Mouse (Mus musculus): Measurements from ENCODE around the gene Pde4a. TPM values are rescaled to one million over a fixed set of nuclear protein-coding genes. Genes with fewer than 3 reads are reported as not detected.
A peak's percentile ranks its signal among the peaks of the same experiment; 100 is the strongest.

Pde4a gene
- total and polyA plus RNA-seq, 3 experiments: 1.7 to 7.6 (median 4.8) TPM

- dilution Hi-C loops (cut with MboI; ENCODE audit: extremely low pct_ligation_motif_present, extremely low pct_unique_long_range_greater_than_20kb, low sequenced_read_pairs): no loop called here
- TF ChIP-seq CHD2 (IDR thresholded peaks at IDR 0.05; ENCODE audit: low read length): peak; percentile 94
- no peak for TF ChIP-seq USF2 (conservative IDR thresholded peaks at IDR 0.05; ENCODE audit: low read depth, low read length)
- no peak; the same call in 1 of the 2 replicates for TF ChIP-seq GABPA (IDR thresholded peaks at IDR 0.05; ENCODE audit: insufficient replicate concordance, low read depth, low read length)
- TF ChIP-seq UBTF (IDR thresholded peaks at IDR 0.05; ENCODE audit: low read depth, low read length): no peak
- peak; percentile 90 for TF ChIP-seq MAZ (IDR thresholded peaks at IDR 0.05; ENCODE audit: low read depth, low read length)
- TF ChIP-seq PAX5 (IDR thresholded peaks at IDR 0.05; ENCODE audit: low read length): no peak
- 0 out of 2 replicates have a peak, but pooled peaks have one; percentile 52 for TF ChIP-seq RCOR1 (conservative IDR thresholded peaks at IDR 0.05; ENCODE audit: low read depth, low read length)
- 0 out of 2 replicates have a peak, but pooled peaks have one; percentile 33 for TF ChIP-seq TBP (conservative IDR thresholded peaks at IDR 0.05; ENCODE audit: low read depth, low read length)
- peak; percentile 61 for TF ChIP-seq NRF1 (IDR thresholded peaks at IDR 0.05; ENCODE audit: low read depth, low read length)
- no peak for TF ChIP-seq JUND (conservative IDR thresholded peaks at IDR 0.05; ENCODE audit: low read depth, low read length)
- peak; percentile 86 for TF ChIP-seq POLR2A (IDR thresholded peaks at IDR 0.05; ENCODE audit: low read depth, low read length)
- TF ChIP-seq CHD1 (IDR thresholded peaks at IDR 0.05; ENCODE audit: low read depth, low read length): no peak; the same call in 1 of the 2 replicates
- TF ChIP-seq HCFC1 (IDR thresholded peaks at IDR 0.05; ENCODE audit: low read depth, low read length): peak; percentile 85
- no peak for TF ChIP-seq CTCF (conservative IDR thresholded peaks at IDR 0.05 in 1 of 2, IDR thresholded peaks at IDR 0.05 in 1 of 2; ENCODE audit: low read depth in 2 of 2, low read length in 2 of 2)
- no peak for TF ChIP-seq ZKSCAN1 (IDR thresholded peaks at IDR 0.05; ENCODE audit: borderline replicate concordance, low read depth, low read length)
- peak; percentile 78; the same call in 1 of the 2 replicates for TF ChIP-seq KAT2A (IDR thresholded peaks at IDR 0.05; ENCODE audit: insufficient replicate concordance, low read length)
- TF ChIP-seq E2F4 (IDR thresholded peaks at IDR 0.05; ENCODE audit: insufficient replicate concordance, low read depth, low read length): peak; percentile 3; the same call in 1 of the 2 replicates
- TF ChIP-seq IRF4 (IDR thresholded peaks at IDR 0.05; ENCODE audit: low read depth, low read length): peak; percentile 68
- no peak for TF ChIP-seq BHLHE40 (IDR thresholded peaks at IDR 0.05; ENCODE audit: low read depth, low read length)
- peak; percentile 73; the same call in 1 of the 2 replicates for TF ChIP-seq TCF12 (IDR thresholded peaks at IDR 0.05; ENCODE audit: low read depth, low read length)
- TF ChIP-seq JUN (IDR thresholded peaks at IDR 0.05; ENCODE audit: insufficient read depth, low read depth, low read length): no peak
- TF ChIP-seq MAX (IDR thresholded peaks at IDR 0.05; ENCODE audit: low read length): peak; percentile 85; the same call in 1 of the 2 replicates
- TF ChIP-seq ETS1 (conservative IDR thresholded peaks at IDR 0.05; ENCODE audit: low read depth, low read length): peak; percentile 25; the same call in 1 of the 2 replicates
- TF ChIP-seq ELF1 (IDR thresholded peaks at IDR 0.05; ENCODE audit: low read depth, low read length): peak; percentile 56; the same call in 1 of the 2 replicates
- peak; percentile 45; the same call in 1 of the 2 replicates for TF ChIP-seq ZMIZ1 (IDR thresholded peaks at IDR 0.05; ENCODE audit: low read depth, low read length)
- TF ChIP-seq USF1 (IDR thresholded peaks at IDR 0.05; ENCODE audit: low read depth, low read length): no peak
- no peak for TF ChIP-seq RAD21 (IDR thresholded peaks at IDR 0.05; ENCODE audit: low read depth, low read length)
- TF ChIP-seq POLR2AphosphoS2 (IDR thresholded peaks at IDR 0.05; ENCODE audit: low read depth, low read length): no peak
- TF ChIP-seq MEF2A (IDR thresholded peaks at IDR 0.05; ENCODE audit: borderline replicate concordance, low read depth, low read length): peak; percentile 62
- TF ChIP-seq MAFK (IDR thresholded peaks at IDR 0.05; ENCODE audit: insufficient replicate concordance, low read length): 0 out of 2 replicates have a peak, but pooled peaks have one; percentile 30
- peak; percentile 92 for TF ChIP-seq MXI1 (IDR thresholded peaks at IDR 0.05; ENCODE audit: low read depth, low read length)
- peak; percentile 65 for TF ChIP-seq NELFE (IDR thresholded peaks at IDR 0.05; ENCODE audit: low read depth, low read length)
- TF ChIP-seq EP300 (IDR thresholded peaks at IDR 0.05; ENCODE audit: low read length): no peak
- TF ChIP-seq ZNF384 (IDR thresholded peaks at IDR 0.05; ENCODE audit: low read depth, low read length): peak; percentile 44; the same call in 1 of the 2 replicates
- TF ChIP-seq MYC (IDR thresholded peaks at IDR 0.05; ENCODE audit: low read depth, low read length): no peak
- TF ChIP-seq SIN3A (IDR thresholded peaks at IDR 0.05; ENCODE audit: low read length): peak; percentile 97
- TF ChIP-seq SMC3 (IDR thresholded peaks at IDR 0.05; ENCODE audit: low read depth, low read length): no peak; the same call in 1 of the 2 replicates
- no peak for TF ChIP-seq ZC3H11A (IDR thresholded peaks at IDR 0.05; ENCODE audit: low read depth, low read length)
- peak; percentile 91 for DNase-seq (ENCODE audit: extremely low read depth)
These were observed 15.7 kb upstream of the Pde4a start, which contains the start of gene Cdc37 for GRCm38 (mm10) chr9:21149654-21150419. TSS of gene Cdc37 (minus strand) at chr9:21149982.

More at GRCm38 (mm10) chr9:21149654-21150419, 15.7 kb upstream of the Pde4a start, which contains the start of gene Cdc37:
- Histone ChIP-seq H3K9me3 (replicated peaks; ENCODE audit: low read length) (no peaks in the 10 kb centered on the region), H3K4me3 (replicated peaks in 1 of 3; ENCODE audit: low read depth in 2 of 3, low read length in 2 of 3, poor library complexity in 1 of 3) (peak within 1 kb of the TSS; percentile 83 to 100 (median 89)), H3K27me3 (replicated peaks) (no peaks in the 10 kb centered on the region), H3K36me3 (replicated peaks in 1 of 2; ENCODE audit: control insufficient read depth in 1 of 2, insufficient read depth in 1 of 2, low read length in 1 of 2) (peaks cover 8 to 34% of the 10 kb centered on the region in 2 experiments), H3K79me2 (replicated peaks; ENCODE audit: control insufficient read depth, extremely low read depth, insufficient read depth, poor library complexity, severe bottlenecking) (peaks cover 49% of the 10 kb centered on the region), H3K9ac (ENCODE audit: insufficient read depth, low read depth) (peak within 1 kb of the TSS; percentile 82), H3K4me1 (ENCODE audit: control insufficient read depth in 1 of 2, insufficient read depth in 2 of 2) (peaks cover 9 to 60% of the 10 kb centered on the region in 2 experiments; a peak in 3 of 4 replicates), H3K4me2 (ENCODE audit: insufficient read depth, low read depth, poor library complexity, severe bottlenecking) (peak within 1 kb of the TSS; percentile 88), H3K27ac (ENCODE audit: insufficient read depth, low read depth) (peak within 1 kb of the TSS; percentile 90)
- in situ Hi-C loops (cut with MboI; ENCODE audit: low pct_ligation_motif_present, low pct_unique_long_range_greater_than_20kb, low sequenced_read_pairs): loop anchor here (10.0 kb wide), 2 partner anchors 135 to 265 kb away; partner anchors contain the start of genes Icam1 and Ppan

Measured in CH12.LX (cell line).